Mouse (Mus musculus): ENCODE data around the gene Brca2. TPM values are rescaled to one million over a fixed set of nuclear protein-coding genes. Genes with fewer than 3 reads are reported as not detected.
A peak's percentile ranks its signal among the peaks of the same experiment; 100 is the strongest.

Gene Brca2
- total RNA-seq, 1 experiment from 2014 or later: 76.3 TPM

DNA sequence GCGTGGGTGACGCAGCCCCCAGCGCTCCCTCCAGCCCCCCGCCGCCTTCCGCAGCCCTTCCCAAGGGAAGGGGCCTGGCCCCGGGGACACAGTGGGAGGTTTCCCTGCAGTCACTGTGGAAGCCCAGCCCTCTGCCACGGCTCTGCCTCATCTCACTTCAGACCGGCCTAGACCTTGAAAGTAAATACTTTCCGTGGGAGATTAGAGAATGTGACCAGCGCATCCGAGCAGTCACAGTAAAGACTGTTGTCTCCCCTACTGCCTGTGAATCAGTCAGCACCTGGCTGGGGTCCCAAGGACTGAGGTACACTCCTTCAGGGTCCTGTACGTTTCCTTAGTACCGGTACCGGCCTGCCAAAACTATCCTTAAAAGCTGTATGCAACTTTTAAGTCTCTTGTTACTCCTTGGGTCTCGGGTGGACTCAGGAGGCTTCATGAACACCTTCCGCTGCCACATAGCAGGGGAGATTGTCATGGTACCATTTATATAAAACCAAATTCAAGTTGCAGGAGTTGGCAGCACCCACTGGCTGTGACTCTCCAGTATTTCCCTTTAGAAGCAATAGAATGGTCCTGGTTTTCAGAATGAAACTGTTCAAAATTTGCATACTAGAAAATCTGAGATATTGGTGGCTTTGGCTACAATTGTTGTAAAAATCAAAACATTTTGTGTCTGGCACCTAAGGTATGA lies 72.4 kb downstream of the Brca2 start:
- ATAC-seq (replicated peaks; ENCODE audit: low read depth, poor library complexity, severe bottlenecking): no peak

DNA sequence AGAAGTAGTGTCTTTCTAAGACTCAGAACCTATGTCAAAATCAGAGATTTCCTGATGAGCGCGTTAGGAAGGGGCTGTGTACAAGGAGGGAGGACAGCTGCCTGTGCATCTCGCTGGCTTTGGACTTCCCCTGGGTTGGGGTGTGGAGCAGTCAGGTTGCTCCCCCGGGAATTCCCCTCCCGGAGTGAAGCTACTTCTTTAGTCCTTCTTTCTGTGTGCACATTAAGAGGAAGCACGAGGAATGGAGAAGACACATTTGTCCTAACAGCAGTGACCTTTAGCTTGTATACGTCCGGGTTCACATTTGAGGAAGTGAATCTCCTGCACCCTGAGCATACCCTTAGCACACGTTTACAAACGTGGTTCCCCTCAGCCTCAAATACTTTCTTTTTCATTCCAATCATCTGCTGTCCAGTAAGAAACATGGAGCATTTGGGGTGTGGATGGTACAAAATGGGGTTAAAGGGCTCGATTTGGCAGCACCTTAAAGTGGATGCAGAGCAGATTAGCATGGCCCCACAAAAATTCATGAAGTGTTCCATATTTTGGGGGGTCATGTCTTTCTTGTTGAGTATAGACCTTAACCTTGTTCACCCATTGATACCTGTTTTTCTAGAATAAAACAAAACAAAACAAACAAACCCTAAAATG lies 73.1 kb downstream of the Brca2 start:
- peak; percentile 43 for ATAC-seq (replicated peaks; ENCODE audit: low read depth, poor library complexity, severe bottlenecking)

DNA sequence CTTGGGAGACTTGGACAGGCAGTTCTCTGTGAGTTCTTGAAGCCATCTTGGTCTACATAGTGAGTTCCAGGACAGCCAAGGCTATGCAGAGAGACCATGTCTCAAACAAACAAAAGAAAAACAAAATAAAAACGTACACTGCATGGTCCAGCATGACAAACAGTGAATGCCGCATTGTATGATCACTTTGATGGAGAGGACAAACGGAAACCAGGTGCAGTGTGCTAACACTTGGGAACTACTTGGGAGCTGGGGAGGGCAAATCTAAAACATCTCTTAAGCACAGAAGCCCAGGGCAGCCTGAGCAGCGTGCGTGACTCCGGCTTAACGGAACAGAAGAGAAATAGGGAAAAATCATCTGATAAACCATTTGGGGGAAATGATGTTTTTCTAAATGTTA lies 74.7 kb downstream of the Brca2 start, which contains the start of gene N4bp2l1:
TSS of gene N4bp2l1 (minus strand) at position 101 of the 400 bp plus-strand sequence.
- ATAC-seq (replicated peaks; ENCODE audit: low read depth, poor library complexity, severe bottlenecking): no peak

DNA sequence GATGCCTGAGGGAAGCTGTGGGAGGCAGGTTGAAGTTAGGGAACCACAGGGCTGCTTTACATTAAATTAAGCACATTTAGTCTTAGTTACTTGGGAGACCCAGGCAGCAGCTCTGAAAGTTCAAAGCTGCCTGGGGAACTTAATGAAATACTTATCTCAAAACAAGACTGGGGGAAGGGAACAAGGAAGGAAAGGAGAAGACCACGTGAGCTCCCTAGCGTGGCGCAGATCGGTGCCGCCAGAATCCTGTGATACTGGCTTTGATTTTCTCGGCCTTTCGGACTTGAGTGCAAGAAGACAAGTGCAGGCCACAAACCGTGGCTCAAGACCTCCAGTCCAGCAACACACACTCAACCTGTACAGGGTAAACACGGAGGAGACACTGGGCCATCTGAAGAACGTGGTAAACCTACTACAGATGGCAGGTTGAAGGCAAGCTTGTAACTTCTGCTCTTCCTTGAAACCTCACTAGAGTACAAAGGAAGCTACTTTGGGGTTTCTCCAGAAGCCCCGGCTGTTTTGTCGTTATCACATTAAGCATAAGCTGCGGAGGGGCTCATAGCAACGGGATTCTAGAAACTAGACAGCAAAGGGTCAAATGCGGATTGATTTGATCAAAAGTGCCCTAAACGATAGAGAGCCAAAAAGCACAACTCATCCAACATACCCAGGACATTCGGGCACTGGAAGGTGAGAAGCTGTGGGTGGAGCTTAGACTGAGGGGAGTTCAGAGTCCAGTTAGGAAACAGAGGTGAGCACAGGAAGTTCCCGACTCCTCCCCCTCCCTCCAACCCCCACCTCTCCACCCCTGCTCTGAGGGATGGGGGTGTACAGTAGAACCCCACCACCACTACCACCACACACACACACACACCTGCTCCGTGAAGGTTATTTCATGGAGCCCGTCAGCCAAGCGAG lies 76.0 kb downstream of the Brca2 start:
- ATAC-seq (replicated peaks; ENCODE audit: low read depth, poor library complexity, severe bottlenecking): no peak

DNA sequence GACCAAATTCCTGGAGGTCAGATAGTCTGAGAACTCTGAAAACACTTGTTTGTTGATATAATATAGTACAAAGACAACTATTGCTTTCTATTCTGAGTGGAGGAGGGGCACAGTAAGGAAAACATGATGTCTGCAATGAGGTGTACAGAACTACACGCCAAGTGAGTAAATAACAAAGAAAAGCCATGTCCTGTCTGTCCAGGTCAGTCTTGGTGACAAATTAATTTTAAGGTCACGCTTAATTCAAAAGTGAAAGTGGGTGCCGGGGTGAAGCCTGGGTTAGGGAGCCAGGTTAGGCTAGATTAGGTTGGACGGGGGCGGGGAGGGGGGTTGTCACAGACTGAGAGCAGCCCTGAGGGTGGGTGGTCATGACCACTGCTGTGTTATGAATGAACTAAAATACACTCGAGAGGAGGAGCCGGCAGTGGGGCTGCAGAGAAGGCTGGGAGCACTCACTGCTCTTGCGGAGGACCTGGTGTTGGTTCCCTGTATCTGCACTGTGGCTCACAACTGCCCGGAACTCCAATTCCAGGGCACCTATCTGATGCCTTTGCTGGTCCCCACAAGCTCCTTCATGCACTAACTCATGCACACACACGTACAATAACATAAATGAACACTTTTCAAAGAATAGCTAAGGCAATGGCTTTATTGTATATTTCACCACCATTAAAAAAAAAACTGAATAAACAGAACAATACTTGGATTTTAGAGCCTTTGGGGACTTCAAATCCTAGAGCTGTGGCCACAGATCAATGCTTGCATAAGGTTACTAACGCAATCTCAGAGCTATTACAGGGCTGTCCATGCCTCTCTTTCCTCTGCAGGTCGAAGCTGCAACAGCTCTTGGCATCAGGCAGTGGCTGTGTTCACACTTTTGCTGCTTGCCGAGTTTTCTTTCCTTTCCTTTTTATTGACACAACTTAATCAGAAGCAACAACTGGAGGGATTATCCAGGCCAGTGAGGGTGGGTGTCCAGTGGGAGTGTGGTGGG lies 77.2 kb downstream of the Brca2 start:
- peak; percentile 29 for ATAC-seq (replicated peaks; ENCODE audit: low read depth, poor library complexity, severe bottlenecking)

DNA sequence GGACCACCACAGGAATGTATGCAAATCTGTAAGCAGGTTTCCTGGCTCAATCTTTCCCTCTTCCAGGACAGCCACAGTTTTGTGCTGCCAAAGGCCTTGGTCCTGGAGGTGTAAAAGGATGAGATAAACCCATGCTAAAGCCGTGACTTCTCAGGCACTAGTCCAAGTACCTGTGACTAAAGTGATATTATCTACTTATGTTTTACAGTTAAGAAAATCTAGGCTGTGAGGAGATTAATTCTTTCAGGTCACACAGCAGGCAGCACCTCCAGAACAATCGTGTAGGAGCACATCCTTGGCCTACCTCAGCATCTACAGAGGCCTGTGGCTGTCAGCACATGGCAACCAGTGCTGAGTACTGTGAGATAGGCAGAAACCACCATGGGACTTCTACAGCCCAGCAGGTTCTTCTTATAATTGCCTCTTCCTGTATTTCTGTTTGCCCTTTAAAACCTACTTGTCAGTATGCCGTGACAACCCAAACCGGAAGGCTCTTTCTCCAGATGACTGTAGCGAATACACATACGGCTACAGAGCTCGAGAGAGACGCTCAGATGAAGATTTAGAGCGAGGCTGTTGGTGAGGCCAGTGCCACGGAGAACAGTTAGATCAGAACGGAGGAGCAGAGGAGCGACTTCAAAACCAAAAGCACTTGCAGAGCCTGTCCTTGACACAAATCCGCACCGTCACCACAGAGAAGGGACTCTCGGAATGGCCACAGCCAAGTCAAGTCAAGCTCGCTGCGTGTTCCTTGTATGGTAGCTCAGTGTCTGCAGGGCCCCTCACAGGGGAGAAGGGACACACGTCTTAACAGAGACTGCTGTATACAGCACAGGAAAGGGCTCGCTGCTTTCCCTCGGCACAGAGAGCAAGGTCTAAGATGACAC lies 78.4 kb downstream of the Brca2 start:
- peak; percentile 63 for ATAC-seq (replicated peaks; ENCODE audit: low read depth, poor library complexity, severe bottlenecking)

DNA sequence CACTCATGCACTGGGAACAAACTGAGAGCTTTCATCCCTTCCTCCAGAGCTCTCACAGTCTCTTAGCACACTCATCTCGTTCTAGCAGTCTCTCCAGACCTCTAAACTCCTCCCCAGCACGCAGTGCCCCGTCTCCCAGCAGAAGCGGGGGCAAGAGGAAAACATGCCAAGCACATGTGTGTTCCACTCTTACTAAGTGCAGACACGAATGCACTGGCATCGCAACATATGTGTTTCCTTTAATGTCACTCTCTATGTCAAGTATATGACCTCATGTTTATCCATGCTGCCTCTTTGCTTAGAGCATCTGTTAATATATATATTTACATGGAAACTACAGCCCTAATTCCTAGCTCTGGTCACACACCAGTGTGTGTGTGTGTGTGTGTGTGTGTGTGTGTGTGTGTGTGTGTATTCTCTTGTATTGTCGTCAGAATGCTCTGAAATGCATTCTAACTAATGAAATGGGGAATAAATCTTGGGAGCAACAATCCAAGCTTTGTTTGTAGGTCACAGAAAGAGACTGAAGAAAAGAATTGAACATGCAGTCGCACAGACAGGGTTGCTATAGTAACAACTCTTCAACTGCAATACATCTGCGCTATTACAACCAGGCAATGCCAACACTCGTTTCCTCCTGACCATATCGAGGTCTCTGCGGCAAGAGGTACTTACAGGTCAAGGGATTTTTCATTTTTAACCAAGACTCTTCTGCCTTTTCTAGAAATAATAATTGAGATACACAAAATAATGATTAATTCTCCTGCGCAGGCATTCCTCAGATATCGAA lies 79.2 kb downstream of the Brca2 start:
- ATAC-seq (replicated peaks; ENCODE audit: low read depth, poor library complexity, severe bottlenecking): peak; percentile 10

DNA sequence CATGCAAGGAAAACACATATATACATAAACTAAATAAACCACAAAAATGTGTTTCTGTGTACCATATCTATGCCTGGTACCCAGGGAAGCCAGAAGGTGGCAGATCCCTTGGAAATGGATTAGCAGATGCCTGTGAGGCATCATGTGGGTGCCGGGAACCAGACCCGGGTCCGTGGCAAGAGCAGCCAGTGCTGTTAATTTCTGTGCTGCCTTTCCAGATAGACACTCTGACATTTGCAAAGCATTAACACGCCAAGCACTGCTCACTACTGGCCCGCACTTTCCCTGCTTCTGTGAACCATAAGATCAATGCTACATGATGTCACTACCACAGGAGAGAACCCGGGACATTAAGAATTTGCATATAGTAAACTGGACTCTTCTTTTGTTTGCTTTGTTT lies 83.7 kb downstream of the Brca2 start:
- ATAC-seq (replicated peaks; ENCODE audit: low read depth, poor library complexity, severe bottlenecking): no peak

DNA sequence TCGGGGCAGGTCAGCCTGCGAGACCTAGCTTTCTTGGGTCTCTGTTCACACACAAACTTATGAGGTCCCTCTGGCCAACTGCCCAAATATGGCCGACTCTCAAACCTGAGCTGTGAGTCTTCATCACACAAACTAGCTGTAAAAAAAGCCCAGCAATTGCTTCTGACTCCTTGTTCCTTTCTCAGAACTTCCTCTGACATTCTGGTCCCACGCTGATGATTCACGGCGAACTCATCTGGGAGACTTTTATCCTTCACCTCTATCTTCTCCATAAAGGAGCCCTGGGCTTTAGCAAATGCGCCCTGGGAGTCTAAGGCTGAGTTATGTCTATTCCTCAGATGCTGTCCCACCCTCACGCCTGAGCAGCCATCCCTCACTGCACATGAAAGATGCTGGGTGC lies 85.2 kb downstream of the Brca2 start:
- no peak for ATAC-seq (replicated peaks; ENCODE audit: low read depth, poor library complexity, severe bottlenecking)

DNA sequence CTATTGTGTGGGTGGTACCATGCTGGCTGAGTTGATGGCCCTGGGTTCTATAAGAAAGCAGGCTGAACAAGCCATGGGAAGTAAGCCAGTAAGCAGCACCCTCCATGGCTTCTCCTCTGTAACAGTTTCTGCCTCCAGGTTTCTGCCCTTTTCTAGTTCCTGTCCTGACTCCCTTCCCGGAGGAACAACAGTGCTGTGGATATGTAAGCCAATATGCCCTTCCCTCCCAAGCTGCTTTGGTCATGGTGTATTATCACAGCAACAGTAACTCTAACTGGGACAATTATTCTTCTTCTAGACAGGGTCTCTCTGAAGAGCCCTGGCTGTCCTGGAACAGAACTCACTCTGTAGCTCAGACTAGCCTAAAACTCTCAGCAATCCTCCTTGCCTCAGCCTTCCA lies 88.7 kb downstream of the Brca2 start:
- ATAC-seq (replicated peaks; ENCODE audit: low read depth, poor library complexity, severe bottlenecking): no peak

DNA sequence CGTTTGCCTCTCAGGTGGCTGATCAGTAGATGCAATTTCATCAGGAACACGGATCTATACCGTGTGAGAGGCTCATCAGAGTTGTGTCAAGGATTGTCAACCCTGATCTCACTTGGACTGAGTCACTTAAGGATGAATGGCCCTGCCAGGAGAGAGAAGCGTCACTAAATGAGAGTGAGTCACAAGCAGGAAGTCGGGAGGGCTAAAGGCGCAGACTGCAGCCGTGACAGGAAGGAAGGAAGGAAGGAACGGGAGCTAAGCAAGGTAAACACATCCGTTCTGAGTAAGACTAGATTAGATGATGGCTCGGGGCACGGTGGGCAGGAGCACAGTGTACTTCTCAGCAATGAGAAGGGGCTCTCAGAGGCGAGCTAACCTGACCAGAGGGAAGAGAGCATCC lies 89.3 kb downstream of the Brca2 start:
- peak; percentile 71 for ATAC-seq (replicated peaks; ENCODE audit: low read depth, poor library complexity, severe bottlenecking)

DNA sequence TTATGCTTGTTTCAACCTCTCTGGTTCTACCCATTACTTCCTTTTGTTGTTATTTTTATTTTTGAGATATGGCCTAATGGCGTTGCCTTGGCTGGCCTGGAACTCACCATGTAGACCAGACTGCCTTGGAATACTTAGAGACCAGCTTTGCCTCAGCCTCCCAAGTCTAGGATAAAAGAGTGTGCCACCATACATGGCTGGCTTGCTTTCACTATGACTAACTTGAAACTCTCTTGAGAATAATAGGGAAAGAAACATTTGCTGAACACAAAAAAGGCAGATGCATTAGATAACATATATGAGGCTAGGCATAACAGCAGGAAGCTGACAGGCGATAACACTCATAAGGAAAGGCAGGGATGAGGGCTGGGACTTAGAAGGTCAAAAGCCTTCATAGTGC lies 91.6 kb downstream of the Brca2 start:
- ATAC-seq (replicated peaks; ENCODE audit: low read depth, poor library complexity, severe bottlenecking): no peak

DNA sequence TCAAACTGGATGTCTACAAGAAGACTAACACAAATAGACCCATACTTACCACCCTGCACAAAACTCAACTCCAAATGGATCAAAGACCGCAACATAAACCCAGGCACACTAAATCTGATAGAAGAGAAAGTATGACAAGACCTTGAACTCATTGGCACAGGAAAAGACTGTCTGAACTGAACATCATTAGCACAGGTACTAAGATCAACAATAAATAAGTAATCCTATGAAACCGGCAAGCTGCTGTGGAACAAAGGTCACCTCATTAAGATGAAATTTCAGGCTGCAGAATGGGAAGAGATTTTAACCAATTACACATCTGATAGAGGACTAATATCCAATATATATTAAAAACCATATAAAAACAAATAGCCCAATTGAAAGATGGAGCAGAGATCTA lies 93.8 kb downstream of the Brca2 start:
- no peak for ATAC-seq (replicated peaks; ENCODE audit: low read depth, poor library complexity, severe bottlenecking)

DNA sequence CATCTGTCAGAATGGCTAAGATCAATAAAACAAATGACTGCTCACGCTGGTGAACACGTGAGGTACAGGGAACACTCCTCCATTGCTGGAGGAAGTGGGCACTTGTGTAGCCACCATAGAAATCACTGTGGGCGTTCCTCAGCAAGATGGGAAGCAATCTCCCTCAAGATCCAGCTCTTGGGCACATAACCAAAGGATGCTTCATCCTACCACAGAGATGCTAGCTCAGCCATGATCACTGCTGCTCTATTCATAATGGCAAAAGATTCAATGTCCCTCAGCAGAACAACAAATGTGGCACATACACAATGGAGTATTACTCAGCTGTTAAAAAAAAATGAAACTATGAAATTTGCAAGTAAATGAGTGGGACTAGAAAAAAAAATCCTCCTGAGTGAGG lies 94.3 kb downstream of the Brca2 start:
- ATAC-seq (replicated peaks; ENCODE audit: low read depth, poor library complexity, severe bottlenecking): no peak

DNA sequence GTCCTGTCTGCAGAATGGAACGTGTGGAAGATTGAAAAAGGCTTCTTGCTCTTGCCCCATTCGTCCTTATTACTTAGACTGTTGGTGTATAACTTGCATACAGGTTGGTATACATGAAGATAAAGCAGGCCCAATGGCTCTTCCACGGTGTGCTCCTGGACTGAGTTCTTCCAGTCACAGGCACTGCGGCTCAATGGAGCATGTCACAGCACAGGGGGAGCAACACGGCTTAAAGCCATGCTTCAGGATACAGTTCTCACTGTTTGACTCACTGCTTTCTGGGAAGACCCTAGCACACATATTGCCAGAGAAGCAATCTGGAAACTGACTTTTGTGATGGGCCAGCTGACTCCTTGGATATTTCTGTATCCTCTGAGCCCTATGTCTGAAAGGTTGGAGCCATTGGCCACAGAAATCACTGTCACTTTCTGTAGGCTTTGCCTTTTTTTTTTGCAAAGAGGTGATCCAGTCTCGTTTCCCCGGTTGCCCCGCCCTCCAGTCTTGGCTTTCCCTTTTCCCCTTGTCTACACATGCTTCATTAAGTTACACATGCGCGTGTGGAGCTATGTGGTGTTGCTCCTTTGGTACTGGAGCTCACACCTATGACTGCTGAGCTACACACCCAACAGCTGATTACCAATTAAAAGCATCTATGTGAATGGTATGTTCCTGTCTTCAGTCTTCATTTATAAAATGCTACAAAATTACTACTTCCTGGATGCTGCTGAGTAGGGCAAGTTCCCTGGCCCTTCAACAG lies 96.3 kb downstream of the Brca2 start:
- no peak for ATAC-seq (replicated peaks; ENCODE audit: low read depth, poor library complexity, severe bottlenecking)
